Mouse (Mus musculus) small intestine, adult 2 months (tissue): ENCODE results near the gene Tmem254b.
"Not testable (repeated sequence)": the region's sequence is repeated elsewhere in the genome, so short reads cannot be mapped to it uniquely, and the experiment has no call there.

Experiments used
- CTCF ChIP-seq: fragments of 200-500 bp; IDR thresholded peaks from 2 replicates; pipeline ENCODE4 v1.5.1; 2012; ENCODE audit warnings: low read depth, mild to moderate bottlenecking, control low read depth, inconsistent platforms, low read length, moderate library complexity, mixed read lengths; ENCODE audit not compliant: insufficient replicate concordance, insufficient read length; ENCODE audit errors: extremely low read depth
- POLR2A ChIP-seq: fragments of 200-500 bp; IDR thresholded peaks from 2 replicates; pipeline ENCODE4 v1.6.1; 2012; ENCODE audit warnings: low read depth, mild to moderate bottlenecking, control low read depth, inconsistent platforms, low read length, moderate library complexity

GRCm38 (mm10) chr14:26188361-26188760 lies 18.5 kb downstream of the Tmem254b start:
- TF ChIP-seq POLR2A, CTCF: not testable (repeated sequence)
